Mouse (Mus musculus) gastrocnemius, postnatal 14 days (tissue): ENCODE measurements around the gene Rassf3. TPM values are rescaled to one million over a fixed set of nuclear protein-coding genes. Genes with fewer than 3 reads are reported as not detected.

Source experiments
- DNase-seq: peaks from one replicate; pipeline ENCODE4 v3.0.0; 2021; ENCODE audit warnings: mixed read lengths
- intact Hi-C: fragments of 180-260 bp; cut with DNase I; formaldehyde crosslinking; loops from one replicate; pipeline ENCODE4 v1.15.1; 2025; ENCODE audit warnings: low total_unique reads
- total RNA-seq, 2 experiments: library from RNA; stranded (reverse); gene quantifications; 2 replicates each; pipeline ENCODE4 v1.2.3; 2021

The Rassf3 gene
- total RNA-seq, 2 experiments from 2014 or later, result 40.2 to 42.2 TPM

- DNase-seq, result no peak
- intact Hi-C loops, result no loop called here
Measured at GRCm38 (mm10) chr10:121421023-121421422, 55.1 kb downstream of the Rassf3 start.

DNA sequence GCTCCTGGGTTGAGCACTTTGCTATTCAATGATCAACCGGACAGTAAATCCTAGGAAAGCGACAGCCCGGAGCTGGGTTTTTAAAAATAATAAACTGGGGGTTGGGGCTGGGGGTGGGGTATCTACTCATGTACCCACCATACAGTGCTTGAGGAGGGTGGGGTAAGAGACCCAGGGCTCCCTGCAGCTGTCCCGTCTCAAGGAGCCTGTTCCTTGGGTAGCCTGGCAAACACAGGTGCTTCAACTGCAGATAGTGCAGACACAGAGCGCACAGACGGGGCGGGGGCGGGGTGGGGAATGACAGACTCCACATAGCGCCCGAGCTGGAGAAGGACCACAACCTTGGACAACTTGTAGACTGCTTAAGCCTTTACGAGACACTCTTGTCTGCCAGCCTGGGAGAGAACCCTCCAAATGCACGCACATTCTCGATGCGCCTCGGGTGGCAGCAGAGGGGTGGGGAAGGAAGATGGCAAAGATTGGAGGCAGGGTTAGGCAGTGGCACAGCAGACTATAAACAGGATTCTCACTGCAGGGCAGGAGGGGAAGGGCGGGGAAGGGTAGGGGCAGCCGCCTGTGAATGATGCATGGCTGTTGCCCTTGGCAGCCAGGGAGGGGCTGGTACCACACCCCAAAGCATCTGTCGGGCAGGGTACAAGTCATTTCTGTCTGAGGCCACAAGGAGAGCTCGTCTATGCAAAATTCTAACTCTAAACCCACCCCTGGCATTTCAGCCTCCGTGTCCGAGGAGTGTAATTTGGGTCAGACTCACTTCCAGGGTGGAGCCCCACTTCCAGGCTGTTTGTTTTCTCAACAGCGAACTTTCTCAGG is 56.3 kb downstream of the Rassf3 start:
- intact Hi-C loops, result no loop called here
- no peak for DNase-seq

DNA sequence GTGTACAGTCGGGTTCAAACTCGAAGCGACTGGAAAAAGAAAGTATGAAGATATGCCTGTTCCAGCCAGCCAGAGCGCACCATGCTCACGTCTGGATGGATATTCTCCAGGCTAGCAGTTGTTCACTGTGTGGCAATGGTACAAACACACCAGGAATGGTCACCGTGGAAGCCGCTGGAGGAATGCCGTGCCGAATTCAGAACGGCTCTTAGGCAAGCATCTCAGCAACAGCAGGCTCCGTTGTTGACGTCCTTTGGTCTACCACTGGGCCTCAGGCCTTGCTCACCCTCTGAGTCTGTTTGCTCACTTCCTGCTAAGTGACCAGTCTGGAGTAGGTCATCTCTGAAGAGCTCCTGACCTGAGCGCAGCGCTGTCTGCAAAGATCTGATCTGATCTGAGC is 57.3 kb downstream of the Rassf3 start:
- DNase-seq, result no peak

DNA sequence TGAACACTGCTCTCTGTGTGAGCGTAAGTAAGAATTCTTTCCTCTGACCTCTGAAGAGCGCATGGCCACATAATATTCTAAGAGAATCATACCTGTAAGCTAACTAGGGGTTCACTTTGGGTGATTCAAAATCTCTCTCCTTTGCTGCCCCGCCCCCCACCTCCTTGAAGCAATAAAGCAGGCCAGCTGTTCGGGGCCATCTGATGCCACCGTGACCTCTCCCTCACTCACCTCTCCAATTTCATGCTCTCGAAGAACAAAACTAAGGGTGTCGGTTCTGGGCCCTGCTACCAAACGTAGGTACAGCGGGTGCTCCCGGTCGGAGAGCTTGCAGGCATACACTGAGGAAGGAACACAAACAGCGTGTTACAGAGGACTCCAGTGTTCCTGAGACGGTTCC is 62.0 kb downstream of the Rassf3 start:
- DNase-seq, result no peak
- intact Hi-C loops, result loop anchor here (5.0 kb wide), 1 partner anchor 58 kb away; no protein-coding TSS in a partner anchor

More for the DNA sequence above, 57.3 kb downstream of the Rassf3 start:
- intact Hi-C loops, result no loop called here

DNA sequence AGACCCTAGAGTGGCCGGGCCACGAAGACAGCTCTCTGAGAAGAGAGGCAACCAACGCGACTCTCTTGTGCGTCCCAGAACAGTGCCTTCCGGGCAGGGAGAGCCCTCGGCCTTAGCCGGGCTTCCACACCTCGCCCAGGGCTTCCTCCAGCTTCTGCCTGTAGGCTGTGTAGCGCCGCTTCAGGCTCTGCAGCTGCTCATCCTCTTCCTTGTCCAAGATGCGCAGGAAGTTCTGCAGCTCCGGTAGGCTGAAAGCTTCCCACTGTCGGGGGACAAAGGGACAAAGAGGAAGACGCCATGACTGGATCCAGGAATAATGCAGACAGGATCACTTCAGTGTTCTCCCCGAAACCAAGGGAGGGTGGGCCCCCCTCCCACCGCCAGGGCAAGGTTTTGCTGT is 63.3 kb downstream of the Rassf3 start:
- intact Hi-C loops, result loop anchor here (5.0 kb wide), 1 partner anchor 59 kb away; no protein-coding TSS in a partner anchor
- no peak for DNase-seq

DNA sequence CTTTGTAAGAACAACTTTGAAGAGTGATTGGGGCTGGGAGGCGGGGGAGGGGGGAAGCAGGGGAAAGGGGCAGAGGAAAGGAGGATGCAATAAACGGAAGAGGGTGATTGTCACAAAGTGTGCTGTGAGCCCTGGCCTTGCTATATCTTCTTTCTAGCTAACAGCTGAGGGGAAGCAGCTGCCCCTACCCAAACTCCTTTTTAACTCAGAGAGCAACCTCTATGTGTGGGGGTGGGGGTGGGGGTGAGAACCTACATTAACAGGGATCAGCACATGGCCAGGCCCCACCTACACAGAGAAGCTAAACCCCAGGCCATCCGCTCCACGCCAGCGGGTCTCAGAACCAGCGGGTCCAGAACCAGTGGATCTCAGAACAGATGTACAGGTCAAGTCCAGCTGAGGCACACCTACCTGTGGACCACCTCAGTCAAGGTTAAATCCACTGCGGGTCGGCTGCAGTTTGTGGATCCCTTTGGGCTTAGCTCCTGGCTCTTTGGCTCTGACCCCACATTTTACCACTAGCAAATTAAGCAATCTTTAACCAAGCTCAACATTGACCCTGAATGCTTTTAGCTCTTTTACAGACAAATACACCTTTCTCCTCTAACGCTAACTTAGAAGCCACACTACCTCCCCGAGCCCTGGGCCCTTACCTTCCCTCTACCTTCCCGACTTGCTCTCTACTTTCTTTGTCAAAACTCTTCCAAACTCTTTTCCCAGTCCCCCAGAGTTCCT is 64.3 kb downstream of the Rassf3 start:
- intact Hi-C loops, result loop anchor here (2.0 to 5.0 kb wide), 2 partner anchors 60 to 103 kb away; no protein-coding TSS in a partner anchor
- no peak for DNase-seq

DNA sequence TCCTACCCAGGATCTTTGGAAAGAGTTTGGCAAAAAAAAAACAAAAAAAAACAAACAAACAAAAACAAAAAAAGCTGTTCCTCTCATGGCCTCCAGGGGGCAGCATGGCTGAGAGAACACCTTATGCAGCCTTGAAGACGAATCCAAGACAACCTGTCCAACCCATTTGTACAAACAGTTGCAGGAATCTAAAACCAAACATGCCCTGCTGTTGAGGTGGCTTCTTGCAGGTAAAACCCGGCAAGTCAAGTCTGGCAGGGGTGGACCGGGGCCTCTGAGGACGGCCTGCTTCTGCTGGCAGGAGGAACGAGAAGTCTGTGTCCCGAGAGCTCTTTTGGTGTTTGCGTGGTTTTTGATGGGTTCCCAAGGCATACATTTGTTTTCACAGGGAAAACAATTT is 66.4 kb downstream of the Rassf3 start:
- DNase-seq, result no peak
- intact Hi-C loops, result loop anchor here (2.0 to 5.0 kb wide), 2 partner anchors 63 to 105 kb away; no protein-coding TSS in a partner anchor

GRCm38 (mm10) chr10:121403946-121404345 is 72.2 kb downstream of the Rassf3 start:
- no peak for DNase-seq
- intact Hi-C loops, result loop anchor here (1.0 kb wide), 1 partner anchor 46 kb away; no protein-coding TSS in a partner anchor

DNA sequence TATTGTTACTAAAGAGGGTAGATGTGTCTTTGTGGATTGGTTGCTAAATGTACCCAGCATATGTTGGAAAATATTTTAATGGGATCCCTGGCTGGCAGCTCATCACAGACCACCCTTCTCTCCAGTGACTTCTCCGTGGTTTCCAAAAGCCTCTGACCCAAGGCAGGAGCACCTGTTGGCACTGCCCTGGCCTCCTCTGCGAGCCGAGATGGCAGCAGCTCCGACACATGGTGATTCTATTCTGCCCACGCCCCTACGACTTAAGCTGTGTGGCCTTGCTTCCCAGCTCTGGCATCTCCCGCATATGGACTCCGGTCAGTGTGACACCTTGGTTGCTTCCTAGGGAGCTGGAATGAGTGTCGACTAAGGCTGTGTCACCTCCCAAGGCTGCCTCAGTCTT is 73.0 kb downstream of the Rassf3 start:
- intact Hi-C loops, result loop anchor here (1.0 kb wide), 1 partner anchor 47 kb away; no protein-coding TSS in a partner anchor
- DNase-seq, result no peak

DNA sequence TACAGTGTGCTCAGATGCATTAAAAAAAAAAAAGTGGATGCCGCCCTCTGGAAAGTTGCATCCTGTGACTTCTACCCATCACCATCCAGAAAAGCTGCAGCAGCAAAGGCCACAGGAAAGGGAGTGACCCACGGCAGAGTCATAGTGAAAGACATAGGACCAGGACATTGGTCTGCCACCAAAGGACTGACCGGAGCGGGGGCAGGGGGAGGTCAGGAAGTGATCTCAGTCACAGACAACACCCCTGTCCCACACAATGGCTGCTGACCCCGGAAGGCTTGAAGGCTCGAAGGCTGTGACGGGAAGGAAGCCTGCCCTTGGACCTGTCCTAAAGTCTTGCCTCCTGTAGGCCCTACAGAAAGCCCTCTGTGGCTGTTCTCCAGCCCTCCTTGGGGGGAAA is 75.1 kb downstream of the Rassf3 start:
- DNase-seq, result no peak
- intact Hi-C loops, result no loop called here

- intact Hi-C loops, result no loop called here
- no peak for DNase-seq
Measured at GRCm38 (mm10) chr10:121398599-121398998, 77.5 kb downstream of the Rassf3 start.

DNA sequence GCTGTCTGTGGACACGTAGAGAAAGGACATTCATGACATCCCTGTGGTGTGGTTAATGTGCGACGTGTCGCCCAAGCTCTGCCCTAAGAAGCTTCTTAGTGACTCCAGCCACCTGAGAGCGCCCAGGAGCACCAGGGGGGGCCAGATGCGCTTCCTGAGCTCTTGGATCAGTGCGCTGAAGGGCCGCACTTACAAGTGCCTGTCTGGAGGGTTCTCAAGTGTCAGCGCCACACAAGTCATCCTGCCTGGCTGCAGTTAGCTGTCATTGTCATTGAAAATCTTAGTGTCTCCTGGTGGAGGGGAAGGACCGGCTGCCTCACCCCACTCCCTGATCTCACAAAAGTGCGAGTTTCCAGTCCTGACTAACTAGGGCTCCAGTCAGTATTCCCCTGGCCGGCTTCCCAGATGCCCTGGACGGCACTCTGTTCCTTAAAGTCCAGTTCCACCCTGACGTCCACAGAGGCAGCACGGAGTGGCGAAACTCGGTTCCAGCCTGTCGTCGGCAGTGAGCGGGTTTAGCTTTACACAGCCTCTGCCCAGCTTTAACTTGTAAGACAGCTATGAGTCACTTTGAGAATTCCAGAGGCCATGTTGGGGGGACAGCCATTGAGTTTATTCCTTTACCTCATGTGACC is 80.5 kb downstream of the Rassf3 start:
- peak; percentile 40 for DNase-seq
- intact Hi-C loops, result no loop called here

DNA sequence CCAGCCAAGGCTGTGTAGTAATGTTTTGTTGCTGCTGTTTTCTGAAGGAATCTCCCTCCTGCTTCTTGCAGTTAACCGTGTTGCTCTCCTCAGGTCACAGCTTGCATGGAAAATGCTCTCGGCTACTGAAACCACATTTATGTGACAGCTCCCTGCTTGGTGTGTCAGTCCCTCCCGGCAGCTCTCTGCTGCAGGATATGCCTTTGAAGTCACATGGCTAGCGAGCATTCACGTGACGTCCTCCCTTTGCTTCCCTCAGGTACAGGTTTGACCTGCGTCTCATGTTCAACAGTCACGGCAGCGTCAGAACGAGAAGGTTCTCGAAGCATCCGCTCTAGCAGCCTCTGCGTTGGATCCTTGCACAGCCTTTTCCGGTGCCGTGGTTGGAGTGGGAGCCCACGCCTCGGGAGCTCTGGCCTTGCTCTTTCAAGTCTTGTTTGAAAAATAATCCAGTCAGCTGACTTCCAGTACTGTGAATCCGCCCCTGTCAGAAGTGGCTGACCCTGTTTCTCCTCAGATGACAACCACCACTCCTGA is 81.3 kb downstream of the Rassf3 start:
- intact Hi-C loops, result no loop called here
- no peak for DNase-seq

DNA sequence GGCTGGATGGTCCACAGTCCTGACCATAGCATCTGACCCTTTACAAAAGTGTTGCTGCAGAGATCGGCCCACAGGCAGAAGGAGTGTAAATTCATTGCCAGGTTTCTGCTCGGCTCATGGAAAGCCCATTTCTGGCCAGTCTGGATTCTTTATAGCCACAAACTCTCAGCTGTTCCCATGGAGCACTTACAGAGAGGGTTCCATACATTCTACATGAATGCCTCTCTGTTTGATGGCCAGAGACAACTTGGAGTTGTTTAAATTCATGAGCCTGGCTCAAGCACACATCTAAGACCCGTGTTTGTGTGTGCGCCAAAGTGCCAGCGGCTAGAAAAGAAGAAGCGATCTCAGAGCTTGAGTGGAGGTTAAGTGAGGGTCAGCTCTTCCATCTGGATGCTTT is 81.9 kb downstream of the Rassf3 start:
- intact Hi-C loops, result no loop called here
- no peak for DNase-seq

GRCm38 (mm10) chr10:121391901-121392300 is 84.2 kb downstream of the Rassf3 start:
- DNase-seq, result no peak
- intact Hi-C loops, result no loop called here

DNA sequence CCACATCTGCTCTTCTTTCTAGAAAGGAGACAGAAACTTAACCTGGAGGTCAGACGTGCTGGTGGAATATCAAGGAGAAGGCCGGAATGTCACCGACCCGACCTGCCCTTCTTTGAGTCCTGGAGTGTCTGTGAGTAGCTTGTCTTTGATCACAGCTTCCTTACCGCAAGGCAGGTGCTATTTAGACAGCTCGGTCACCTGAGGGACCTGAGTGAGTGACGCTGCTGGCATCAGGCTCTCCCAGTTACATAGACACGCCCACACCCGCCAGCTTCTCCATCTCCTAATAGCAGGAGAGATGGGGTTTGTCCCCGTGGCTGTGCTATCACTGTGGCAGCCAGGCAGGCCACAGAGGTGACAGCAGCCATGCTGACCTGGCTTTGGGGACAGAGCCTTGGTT is 85.5 kb downstream of the Rassf3 start:
- DNase-seq, result no peak
- intact Hi-C loops, result no loop called here

DNA sequence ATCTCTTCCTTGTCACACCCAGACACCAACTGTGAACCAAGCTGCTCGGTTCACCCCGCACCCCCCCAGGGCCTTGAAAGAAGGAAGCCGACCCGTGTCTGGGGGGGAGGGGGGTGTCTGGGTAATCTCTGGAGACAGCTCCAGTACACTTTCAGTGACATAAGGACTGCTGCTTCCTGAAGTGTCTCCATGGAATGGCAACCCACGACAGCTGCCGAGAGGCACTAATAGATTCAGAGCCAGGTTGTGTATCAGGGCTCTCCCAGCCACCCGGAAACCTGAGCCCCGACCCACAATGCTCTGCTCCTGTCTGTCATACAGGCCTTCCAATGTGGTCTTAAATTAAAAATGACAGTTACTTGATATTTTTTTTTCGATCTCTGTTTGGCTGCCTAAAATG is 89.8 kb downstream of the Rassf3 start:
- peak; percentile 58 for DNase-seq

GRCm38 (mm10) chr10:121385695-121386094 is 90.5 kb downstream of the Rassf3 start:
- intact Hi-C loops, result no loop called here
- DNase-seq, result no peak

More for the DNA sequence above, 89.8 kb downstream of the Rassf3 start:
- intact Hi-C loops, result no loop called here

- intact Hi-C loops, result no loop called here
- DNase-seq, result no peak
Measured at GRCm38 (mm10) chr10:121384710-121385109, 91.4 kb downstream of the Rassf3 start.

DNA sequence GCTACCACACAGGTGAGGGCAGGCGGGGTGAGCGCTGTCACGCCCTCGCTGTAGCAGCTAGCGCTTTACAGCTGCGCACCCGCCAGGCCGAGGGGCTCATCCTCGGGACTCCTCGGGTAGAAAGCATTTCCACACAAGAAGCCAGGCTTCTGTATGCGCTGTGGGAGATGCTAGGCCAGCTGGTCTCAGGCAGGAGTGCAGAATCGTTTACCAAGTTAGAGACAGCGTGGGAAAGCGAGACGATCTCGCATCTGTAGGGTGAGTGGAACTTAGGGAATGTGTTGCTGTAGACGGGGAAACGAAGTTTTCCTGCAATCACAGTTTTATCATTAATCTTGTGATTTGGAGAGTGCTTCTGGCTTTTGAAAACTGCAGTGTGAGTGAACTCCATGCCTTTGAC is 94.9 kb downstream of the Rassf3 start:
- intact Hi-C loops, result no loop called here
- DNase-seq, result no peak
